Mouse (Mus musculus) C2C12 (cell line): ENCODE measurements around the gene Zfp947. TPM values are rescaled to one million over a fixed set of nuclear protein-coding genes. Genes with fewer than 3 reads are reported as not detected.
"Not testable (repeated sequence)": the region's sequence is repeated elsewhere in the genome, so short reads cannot be mapped to it uniquely, and the experiment has no call there.

Experiments used
- H3K27me3 ChIP-seq: one replicate; pipeline ENCODE4 v1.6.1; 2011; ENCODE audit not compliant: control insufficient read depth, insufficient read depth, insufficient read length
- H3K36me3 ChIP-seq: one replicate; pipeline ENCODE4 v1.6.1; 2011; ENCODE audit not compliant: control insufficient read depth, insufficient read depth
- H3K4me3 ChIP-seq: one replicate; pipeline ENCODE4 v1.5.1; 2011; ENCODE audit warnings: mild to moderate bottlenecking, control low read depth; ENCODE audit not compliant: poor library complexity, insufficient read depth, severe bottlenecking
- H3K79me2 ChIP-seq: one replicate; pipeline ENCODE4 v1.6.1; 2011; ENCODE audit not compliant: control insufficient read depth, insufficient read depth
- H3K79me3 ChIP-seq: one replicate; pipeline ENCODE4 v1.6.1; 2011; ENCODE audit warnings: low read depth, control low read depth
- H3ac ChIP-seq: one replicate; pipeline ENCODE3; 2011; ENCODE audit warnings: low read depth; ENCODE audit not compliant: control insufficient read depth, insufficient read length
- CEBPB ChIP-seq: IDR thresholded peaks from one replicate; pipeline ENCODE4 v1.6.1; 2011; ENCODE audit warnings: low read depth, mild to moderate bottlenecking, control low read depth, moderate library complexity
- CTCF ChIP-seq: IDR thresholded peaks from one replicate; pipeline ENCODE4 v1.5.1; 2011; ENCODE audit not compliant: control insufficient read depth, insufficient read depth, insufficient read length
- FOSL1 ChIP-seq: IDR thresholded peaks from one replicate; pipeline ENCODE4 v1.8.0; 2011; ENCODE audit warnings: mild to moderate bottlenecking, low read length; ENCODE audit not compliant: poor library complexity, insufficient read depth, severe bottlenecking
- MAX ChIP-seq: IDR thresholded peaks from one replicate; pipeline ENCODE4 v1.6.1; 2011; ENCODE audit warnings: mild to moderate bottlenecking, control low read depth
- MYOD1 ChIP-seq: IDR thresholded peaks from one replicate; pipeline ENCODE4 v1.6.1; 2011; ENCODE audit warnings: low read depth; ENCODE audit not compliant: control insufficient read depth, insufficient read length
- MYOG ChIP-seq: IDR thresholded peaks from one replicate; pipeline ENCODE4 v1.6.1; 2011; ENCODE audit not compliant: control insufficient read depth, insufficient read length; ENCODE audit errors: extremely low read depth
- USF1 ChIP-seq: IDR thresholded peaks from one replicate; pipeline ENCODE4 v1.6.1; 2011; ENCODE audit warnings: low read depth, mild to moderate bottlenecking, control low read depth, moderate library complexity
- long read RNA-seq, 2 experiments: library from polyadenylated mRNA; unstranded; transcript quantifications; one replicate each; pipeline ENCODE4 v2.0.0; 2019 to 2020
- polyA plus RNA-seq: library from polyadenylated mRNA; unstranded; fragments of >200 nt; fragmentation: generic; extraction: Trizol; gene quantifications from one replicate; pipeline ENCODE4 v1.2.1, GENCODE M21; 2012; ENCODE audit warnings: missing spikeins

Gene Zfp947
- polyA plus RNA-seq, result 0.64 TPM
- long read RNA-seq, experiment 1, partial matches to known transcripts, result 0 of 1 reads
- long read RNA-seq, experiment 1, other reads (novel, unspliced or antisense), result 1 of 1 reads
- long read RNA-seq, experiment 2, partial matches to known transcripts, result 0 of 6 reads
- long read RNA-seq, experiment 2, other reads (novel, unspliced or antisense), result 3 of 6 reads

DNA sequence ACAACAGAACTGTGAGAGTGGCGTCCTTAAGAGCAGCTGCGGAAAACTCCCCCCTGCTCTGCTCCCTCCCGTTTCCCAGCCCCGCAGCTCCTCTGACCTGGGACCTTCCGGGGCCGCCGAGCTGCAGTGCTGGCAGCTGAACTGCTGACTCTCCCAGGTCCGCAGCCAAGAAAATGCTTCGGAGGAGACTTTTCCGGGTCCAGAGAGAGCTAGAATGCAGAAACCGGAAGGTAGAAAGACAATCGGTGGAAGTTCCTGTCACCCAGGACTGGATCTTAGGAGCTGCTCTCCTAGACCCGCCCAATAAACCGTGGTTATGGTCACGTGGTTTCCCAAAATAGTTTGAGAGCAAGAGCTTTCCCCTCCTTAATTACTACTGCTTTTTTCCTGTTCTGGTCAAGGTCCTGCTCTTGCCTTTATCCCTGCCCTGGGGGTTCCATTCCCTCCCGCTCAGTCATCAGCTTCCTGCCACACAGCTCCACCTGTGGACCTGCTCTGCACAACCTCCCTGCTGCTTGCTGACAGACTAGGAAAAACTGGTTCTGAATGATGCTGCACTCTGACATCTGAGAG is at the start of gene Zfp947:
Gene Zfp947, minus strand, starts transcription at position 469 of the 573 bp plus-strand sequence.
- H3K27me3 ChIP-seq, H3K79me3 ChIP-seq, H3K79me2 ChIP-seq, H3K36me3 ChIP-seq: not testable (repeated sequence)
- peak within 1 kb of the TSS; percentile 36 for H3K4me3 ChIP-seq
- TF ChIP-seq USF1, result peak; percentile 88
- H3ac ChIP-seq, result peak within 1 kb of the TSS; percentile 49

DNA sequence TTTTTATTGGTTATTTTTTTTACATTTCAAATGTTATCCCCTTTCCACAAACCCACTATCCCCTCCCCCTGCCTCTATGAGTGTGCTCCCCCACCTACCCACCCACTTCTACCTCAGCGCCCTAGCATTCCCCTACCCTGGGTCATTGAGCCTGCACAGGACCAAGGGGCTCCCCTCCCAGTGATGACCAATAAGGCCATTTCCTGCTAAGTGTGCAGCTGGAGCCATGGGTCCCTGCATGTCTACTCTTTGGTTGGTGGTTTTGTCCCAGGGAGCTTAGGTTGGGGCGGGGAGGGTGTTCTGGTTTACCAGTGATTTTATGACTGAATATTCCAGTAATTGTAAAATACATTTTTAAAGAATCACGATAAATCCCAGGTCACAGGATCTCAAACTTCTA is 686 bp downstream of the Zfp947 start:
- H3ac ChIP-seq, result peak overlapping the region; percentile 49
- H3K79me3 ChIP-seq, H3K36me3 ChIP-seq, H3K79me2 ChIP-seq, H3K27me3 ChIP-seq: not testable (repeated sequence)
- peak overlapping the region; percentile 36 for H3K4me3 ChIP-seq

DNA sequence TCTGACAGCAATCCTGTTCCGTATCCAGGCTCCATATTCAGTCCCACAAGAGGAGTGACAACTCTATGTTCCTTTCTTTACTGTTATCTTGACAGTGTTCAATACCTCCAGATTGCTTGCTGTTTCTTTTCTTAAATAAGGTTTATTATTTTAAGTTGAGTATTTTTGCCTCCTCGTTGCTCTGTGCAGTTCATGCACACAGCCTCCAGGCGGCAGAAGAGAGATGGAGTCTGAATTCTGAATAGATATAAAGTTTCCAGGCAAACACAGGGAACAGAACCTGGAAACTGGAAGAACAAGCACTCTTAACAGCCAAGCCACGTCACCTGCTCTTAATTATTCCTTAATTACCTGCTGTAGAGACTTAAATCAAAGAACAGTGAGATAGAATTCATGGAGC is 12.0 kb downstream of the Zfp947 start:
- not testable (repeated sequence) for H3K79me3 ChIP-seq, H3K79me2 ChIP-seq, H3ac ChIP-seq, H3K36me3 ChIP-seq, H3K4me3 ChIP-seq, H3K27me3 ChIP-seq

DNA sequence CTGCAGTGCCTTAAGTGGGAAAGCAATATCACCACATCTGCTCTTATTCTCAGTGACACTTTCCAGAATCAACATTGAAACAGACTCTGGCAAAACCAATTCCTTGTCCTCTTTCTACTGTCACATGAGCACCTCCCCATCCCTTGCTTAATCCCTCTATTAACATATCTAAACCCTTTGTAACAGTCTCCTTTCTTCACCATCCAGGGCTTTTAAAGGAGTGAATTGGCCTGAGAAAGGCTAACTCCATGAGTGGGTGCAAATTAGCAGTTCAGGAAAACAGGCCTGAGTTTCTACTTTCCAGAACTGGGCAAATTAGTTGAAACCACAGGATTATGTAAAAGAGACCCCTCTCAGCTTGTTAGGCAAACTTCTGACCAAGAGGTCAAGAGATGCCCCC is 47.2 kb downstream of the Zfp947 start:
- TF ChIP-seq FOSL1 (no peak), MAX (no peak), MYOG (no peak), CEBPB (no peak), MYOD1 (no peak), CTCF (no peak), USF1 (no peak)
- Histone ChIP-seq H3K79me3 (no peaks in the 10 kb centered on the region), H3ac (no peak overlapping the region), H3K4me3 (no peak overlapping the region), H3K79me2 (no peaks in the 10 kb centered on the region), H3K36me3 (no peaks in the 10 kb centered on the region), H3K27me3 (no peaks in the 10 kb centered on the region)

Other genes with a start within 250 kb of the Zfp947 start
- gene Zfp942, start 203.7 kb downstream of the Zfp947 start, polyA plus RNA-seq, result 1.1 TPM
- 1.9 TPM for gene Zfp943, start 203.6 kb downstream of the Zfp947 start, polyA plus RNA-seq
- 0.54 TPM for gene Zfp994, start 59.4 kb upstream of the Zfp947 start, polyA plus RNA-seq
- gene CT030661.1, start 148.6 kb upstream of the Zfp947 start, polyA plus RNA-seq, result 1.8 TPM
- gene Zfp944, start 195.2 kb upstream of the Zfp947 start, polyA plus RNA-seq, result 1.8 TPM
- gene Zfp758, start 195.3 kb upstream of the Zfp947 start, polyA plus RNA-seq, result 0.78 TPM